Mouse (Mus musculus) frontal cortex, postnatal 10 days (tissue): Measurements from ENCODE around the gene Cdrt4.

Source experiments
- DNase-seq, 2 experiments: peaks; one replicate each; pipeline ENCODE4 v3.0.0; 2022; ENCODE audit warnings: low spot score in 2 of 2, mixed read lengths in 1 of 2

The Cdrt4 gene

DNA sequence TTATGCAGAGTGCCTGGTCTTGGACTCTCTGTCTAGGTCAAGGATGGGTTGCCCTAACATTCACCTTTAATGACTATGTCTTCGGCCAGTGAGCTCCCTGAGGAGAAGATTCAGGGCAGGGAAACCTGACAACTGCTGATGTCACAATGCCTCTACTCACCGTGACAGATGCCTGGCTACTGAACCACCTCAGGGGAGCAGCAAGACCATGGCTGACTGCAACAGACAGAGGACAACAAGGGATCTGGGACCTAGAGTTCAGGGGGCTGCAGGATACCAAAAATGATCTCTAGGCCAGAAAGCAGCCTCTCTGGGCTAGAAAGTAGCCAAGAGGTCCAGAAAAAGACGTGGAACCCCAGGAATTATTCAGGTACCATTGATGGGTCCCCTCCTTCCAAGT, at the start of gene Cdrt4:
Gene Cdrt4 (plus strand): TSS at position 182 of the 400 bp plus-strand sequence.
- DNase-seq: no peak

- DNase-seq: peak; percentile 39 to 45
Measured at GRCm38 (mm10) chr11:62901699-62902323, 49.2 kb upstream of the Cdrt4 start.

DNA sequence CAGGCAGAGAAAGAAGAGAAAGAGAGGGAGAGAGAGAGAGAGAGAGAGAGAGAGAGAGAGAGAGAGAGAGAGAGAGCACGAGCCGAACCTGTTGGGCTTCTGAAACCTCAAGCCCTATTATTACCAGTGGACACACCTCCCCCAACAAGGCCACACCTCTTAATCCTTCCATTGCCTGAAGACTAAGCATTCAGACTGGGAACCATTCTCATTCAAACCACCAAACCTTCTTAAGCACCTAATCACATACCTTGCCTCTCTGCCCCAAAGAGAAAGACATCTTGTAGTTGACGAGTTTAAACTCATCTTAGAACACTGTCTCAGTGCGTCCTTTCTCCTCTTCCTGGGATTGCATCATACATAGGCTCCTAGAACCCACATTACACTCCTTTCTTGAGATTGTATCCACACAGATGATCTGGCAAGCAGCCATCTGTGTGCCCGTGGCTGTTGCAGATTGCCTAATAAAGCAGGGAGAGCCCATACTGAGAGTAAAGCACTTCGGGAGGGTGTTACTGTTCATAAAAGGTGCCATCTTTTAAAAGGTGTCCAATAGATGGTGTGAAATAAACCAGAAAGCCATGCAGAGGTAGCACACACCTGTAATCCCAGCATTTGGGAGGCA, 47.0 kb upstream of the Cdrt4 start:
- DNase-seq: no peak

DNA sequence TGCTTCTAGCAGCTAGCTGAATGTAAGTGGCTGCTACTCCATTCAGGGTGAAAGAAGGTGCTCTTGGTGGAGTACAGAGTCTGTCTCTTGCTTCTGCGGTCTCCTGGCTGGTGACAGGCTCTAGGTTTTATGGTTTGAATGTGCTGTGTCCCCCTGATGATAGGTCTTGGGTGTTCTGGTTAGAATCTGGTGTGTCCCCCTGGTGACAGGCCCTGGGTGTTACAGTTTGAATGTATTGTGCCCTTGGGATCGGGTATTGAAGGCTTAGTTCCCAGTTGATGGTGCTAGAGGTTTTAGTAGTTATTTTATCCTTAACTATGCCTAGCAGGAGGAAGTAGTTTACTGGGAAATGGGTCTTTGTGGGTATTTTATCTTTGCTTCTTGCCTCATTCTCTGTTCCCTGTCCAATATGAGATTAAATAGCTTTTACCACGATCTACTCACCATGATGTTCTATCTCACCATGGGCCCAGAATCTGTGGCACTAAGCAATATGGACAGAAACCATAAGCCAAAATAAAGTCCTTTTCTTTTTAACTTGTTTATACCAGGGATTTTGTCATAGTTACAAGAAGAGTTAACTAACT, 41.2 kb upstream of the Cdrt4 start:
- no peak for DNase-seq

DNA sequence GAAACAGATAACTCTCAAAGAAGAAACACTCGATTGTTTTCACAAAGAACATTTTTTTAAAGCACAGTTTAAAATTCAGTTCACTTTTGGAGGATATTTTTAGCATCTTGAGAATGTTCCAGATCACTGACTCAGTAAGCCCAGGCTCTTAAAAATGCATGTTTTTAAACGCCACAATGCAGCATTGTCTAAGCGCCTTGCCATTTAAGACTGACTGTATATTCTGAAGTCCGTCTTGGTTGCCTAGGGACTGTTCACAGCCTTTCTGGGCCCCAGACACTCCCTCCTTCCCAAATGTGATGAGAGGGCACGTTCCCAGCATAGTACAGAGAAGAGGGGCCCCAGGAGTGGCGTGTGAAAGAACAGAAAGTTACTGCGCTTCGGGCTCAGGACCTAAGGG, 39.6 kb upstream of the Cdrt4 start:
- DNase-seq: no peak

GRCm38 (mm10) chr11:62913141-62913540, 37.9 kb upstream of the Cdrt4 start:
- no peak for DNase-seq

- no peak for DNase-seq
Measured at GRCm38 (mm10) chr11:62914532-62914931, 36.5 kb upstream of the Cdrt4 start.

DNA sequence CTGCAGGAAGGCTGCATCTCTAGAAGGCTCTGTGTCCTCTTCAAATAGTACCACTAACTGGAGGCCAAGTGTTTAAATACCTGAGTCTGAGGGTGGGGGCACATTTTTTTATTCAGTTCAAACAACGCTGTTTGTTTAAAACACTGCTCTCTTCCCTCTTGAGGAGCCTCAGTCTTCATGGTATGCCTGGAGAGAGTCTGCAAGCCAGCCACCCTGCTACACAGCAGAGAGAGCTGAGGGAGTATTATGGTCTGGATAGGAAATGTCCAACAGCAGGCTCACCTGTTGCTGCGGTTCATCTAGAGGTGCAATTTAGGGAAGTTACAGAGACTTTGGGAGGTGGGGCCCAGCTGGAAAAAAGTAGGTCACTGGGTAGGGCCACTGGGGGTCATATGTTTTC, 35.5 kb upstream of the Cdrt4 start:
- no peak for DNase-seq

DNA sequence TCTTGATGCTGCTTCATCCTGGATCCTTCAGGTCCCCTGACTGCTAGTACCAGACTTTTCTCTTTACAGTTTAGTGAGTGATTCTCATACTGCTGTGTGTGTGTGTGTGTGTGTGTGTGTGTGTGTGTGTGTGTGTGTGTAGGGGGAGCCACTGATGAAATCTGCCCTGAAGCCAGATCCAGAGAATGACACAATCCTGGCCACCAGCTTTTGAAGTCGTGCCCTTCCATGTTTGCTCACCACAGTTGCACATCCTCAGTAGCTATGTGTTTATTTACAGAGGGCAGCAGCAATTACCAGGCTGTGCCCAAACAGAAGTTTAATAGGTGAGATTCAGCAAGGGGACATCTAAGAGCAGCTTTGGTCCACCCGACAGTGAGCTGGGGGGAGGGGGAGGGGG, 34.2 kb upstream of the Cdrt4 start:
- DNase-seq: no peak

DNA sequence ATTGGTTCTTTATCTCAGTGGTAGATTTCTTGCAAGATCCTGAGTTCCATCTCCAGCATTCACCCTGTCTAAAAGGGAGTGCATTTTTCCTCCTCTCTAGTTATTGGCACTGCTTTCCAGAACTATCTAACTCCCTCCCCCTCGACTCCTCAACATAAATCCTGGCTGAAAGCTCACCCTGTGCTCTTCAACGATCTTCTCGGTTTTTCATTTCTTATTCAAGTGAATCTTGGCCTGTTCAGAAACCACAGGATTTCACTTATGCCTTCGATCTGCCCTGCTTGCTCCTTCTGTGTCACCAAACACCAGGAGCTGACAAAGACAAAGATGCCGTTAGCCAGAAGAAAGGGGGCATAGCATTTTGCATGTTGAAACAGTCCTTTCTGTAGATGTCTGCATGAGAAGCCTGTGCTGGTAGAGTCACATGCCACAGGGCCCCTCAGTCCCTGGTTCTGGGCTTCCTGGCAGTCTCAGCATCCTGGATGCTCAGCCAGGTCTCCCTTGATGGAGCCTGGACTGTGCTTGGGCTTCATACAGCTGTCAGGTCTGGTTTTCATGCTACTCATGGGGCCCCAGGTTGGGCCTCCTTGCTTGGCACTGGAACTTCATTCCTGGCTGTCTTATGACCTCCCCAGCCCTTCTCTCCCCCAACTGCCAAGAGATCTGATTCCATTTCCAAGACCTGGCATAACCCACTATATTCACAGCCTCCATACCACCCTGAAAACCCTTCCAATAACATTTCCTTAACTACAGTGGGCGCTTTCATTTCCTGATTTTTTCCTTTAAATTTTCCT, 30.8 kb upstream of the Cdrt4 start:
- no peak for DNase-seq

DNA sequence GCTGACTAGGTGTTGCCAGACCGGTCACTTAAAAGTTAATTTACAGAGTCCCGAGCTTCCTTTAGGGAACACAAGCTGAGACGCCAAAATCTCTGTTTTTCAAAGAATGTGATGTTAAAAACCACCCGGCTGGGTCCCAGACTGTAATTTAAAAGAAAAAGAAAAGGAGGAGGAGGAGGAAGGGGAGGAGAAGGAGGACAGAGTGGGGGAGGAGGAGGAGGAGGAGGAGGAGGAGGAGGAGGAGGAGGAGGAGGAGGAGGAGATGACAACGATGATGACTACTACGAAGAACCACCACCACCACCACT, 30.3 kb upstream of the Cdrt4 start:
- DNase-seq: no peak

DNA sequence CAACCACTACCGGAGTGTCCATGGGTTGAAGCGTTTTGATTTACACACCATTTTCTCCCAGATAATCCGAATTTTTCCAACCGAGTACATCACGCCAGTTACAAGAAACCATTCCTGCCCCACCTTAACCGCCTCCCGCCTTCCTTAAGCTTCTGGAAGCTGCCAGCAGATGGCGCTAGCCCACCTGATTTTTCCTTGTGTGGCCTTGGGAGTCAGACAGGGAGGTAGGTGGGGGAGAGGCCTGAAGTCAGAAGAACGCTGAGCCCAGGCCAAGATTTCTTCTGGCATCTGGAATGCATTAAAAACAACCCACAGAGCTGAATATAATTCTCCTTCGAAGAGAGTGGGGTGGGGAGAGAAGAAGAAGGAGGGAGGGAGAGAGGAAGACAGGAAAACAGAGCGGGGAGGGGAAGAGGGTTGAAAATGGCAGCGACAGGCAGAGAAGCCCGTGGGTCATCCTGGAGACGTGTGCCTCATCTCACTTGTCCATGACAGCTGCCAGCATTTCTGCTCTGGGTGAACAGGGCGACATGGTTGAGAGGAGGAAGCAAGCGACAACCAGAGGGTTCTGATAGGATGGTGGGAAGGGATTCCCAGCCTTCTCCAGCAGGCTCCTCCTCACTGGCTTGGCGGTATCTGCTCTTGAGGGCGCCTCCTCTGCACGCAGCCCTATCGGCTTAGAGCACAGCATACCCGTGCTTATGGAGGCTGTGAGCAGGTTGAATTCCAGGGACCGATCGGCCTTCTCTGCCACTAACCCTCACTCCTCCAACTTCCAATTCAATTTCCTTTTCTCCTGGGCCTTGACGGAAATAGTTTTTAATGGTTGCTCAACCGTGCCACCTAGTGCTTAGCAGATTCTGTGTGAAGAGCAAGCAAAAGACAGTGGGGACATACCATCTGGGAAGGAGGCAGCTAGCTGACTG, 29.7 kb upstream of the Cdrt4 start:
- peak; percentile 84 to 90 for DNase-seq

DNA sequence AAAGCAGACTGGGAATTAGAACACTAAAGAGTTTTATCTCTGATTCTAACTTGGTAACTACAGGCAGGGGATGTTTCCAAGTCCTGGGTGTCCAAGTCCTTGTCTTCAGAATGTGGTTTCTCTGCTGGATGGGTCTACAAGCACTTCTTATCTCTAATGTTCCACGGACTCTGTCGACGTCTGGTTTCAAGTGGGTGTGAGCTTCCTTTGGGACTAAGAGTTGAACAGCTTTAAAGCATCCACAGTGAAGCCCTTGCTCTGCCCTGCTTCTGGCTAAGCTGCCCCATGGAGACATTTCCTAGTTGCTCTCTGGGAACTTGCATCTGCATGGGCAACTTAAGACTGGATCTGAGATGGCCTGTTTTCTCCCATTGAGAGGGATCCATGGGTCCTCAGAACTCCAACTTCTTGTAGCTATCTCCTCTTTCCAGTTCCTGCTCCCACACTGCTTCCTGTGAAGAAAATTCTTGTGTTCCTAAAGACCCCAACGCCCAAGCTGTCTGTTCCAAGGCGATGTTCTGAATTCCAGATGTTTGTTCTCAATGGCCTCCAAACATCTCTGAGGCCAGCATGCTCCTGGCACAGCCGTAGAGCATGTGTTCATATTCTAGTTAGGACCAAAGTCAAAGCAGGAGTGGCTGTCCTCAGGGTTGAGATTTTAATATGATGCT, 26.8 kb upstream of the Cdrt4 start:
- no peak for DNase-seq

DNA sequence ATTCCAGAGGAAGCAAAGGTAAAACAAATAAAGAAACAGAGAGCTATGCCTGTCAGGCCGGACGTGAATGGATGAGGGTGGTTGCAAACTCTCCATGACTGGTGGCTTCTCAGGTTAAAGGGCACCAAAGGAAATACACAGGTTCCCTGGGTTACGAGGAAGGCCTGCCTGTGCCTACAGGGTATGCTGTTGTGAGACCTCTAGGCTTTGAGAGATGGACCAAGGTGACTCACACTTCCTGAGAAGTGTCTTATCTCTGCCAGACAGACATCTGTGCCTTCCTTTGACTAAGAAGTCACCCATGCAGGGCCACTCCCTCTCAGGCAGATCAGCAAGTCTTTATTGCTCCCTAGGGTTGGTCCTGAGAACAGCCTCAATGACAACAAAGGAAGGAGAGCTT, 21.2 kb upstream of the Cdrt4 start:
- no peak for DNase-seq

DNA sequence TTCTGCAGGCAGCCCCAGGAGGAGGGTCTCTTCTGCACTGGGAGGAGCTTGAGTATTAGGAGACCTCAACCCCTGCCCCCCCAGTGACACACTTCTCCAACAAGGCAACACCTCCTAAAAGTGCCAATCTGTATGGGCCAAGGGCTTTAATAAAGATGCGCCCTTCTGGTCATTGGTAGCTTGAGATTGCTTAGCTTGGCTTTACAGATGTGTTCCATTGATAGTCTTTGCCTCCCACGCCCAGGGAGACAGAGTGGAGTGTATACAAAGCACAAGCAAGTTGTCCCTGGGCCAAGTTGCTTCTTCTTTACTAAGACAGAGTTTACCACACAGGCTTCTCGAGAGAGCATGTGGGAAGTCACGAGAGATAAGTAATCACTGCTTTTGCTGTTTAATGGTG, 20.4 kb upstream of the Cdrt4 start:
- DNase-seq: no peak

- DNase-seq: no peak
Measured at GRCm38 (mm10) chr11:62931141-62931540, 19.9 kb upstream of the Cdrt4 start.

GRCm38 (mm10) chr11:62933099-62933498, 17.9 kb upstream of the Cdrt4 start:
- no peak for DNase-seq

- DNase-seq: no peak
Measured at GRCm38 (mm10) chr11:62934795-62935514, 16.0 kb upstream of the Cdrt4 start.

DNA sequence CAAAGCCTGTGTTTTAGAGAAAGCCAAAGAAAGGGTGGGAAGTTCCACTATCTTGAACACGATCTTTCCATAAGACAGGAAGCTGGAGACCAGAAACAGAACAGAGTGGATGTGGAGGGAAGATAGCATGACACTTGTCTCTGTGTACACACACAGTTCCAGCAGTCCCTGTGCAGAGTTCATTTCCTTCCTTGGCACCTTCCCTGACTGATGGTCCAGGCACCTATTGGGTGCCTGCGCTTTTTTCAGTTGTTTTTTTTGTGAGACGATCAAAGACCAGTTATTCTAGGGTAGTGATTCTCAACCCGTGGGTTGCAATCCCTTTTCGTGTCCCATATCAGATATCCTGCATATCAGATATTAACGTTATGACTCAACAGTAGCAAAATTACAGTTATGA, 13.0 kb upstream of the Cdrt4 start:
- no peak for DNase-seq

GRCm38 (mm10) chr11:62938921-62939320, 12.1 kb upstream of the Cdrt4 start:
- no peak for DNase-seq

DNA sequence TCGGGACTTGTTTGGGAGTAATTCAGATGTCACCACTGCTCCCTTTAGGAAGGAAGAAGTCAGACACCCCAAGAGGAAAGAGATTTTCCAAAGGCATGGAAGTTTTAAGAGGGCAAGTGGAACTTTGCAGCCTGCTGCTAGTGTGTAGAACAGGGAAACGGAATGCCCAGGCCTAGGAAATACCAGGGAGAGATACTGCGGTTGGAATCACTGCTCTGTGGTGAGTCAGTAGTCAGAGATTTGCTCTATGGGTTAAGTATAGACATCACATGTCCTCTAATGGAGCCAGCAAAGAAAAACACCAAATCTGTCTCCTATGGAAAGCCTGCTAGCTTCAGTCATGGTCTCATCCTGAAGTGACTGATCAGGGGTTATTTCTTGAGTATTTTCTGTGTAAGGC, 10.8 kb upstream of the Cdrt4 start:
- DNase-seq: no peak
